Mouse (Mus musculus) cerebellum, adult 2 months (tissue): ENCODE measurements around the gene Tns4. TPM values are rescaled to one million over a fixed set of nuclear protein-coding genes. Genes with fewer than 3 reads are reported as not detected.
A peak's percentile ranks its signal among the peaks of the same experiment; 100 is the strongest.

ENCODE experiments used
- DNase-seq, 2 experiments: peaks; one replicate each; pipeline ENCODE4 v3.0.0; 2021
- H3K27ac ChIP-seq: fragments of 200-500 bp; 2 replicates; pipeline ENCODE4 v1.5.1; 2012; ENCODE audit warnings: low read length, control low read depth, inconsistent platforms; ENCODE audit not compliant: insufficient read depth
- H3K27me3 ChIP-seq: fragments of 200-500 bp; 2 replicates; pipeline ENCODE4 v1.6.1; 2012; ENCODE audit warnings: inconsistent platforms, mild to moderate bottlenecking, low read length, moderate library complexity; ENCODE audit not compliant: control insufficient read depth, insufficient read depth
- H3K4me1 ChIP-seq: fragments of 200-500 bp; 2 replicates; pipeline ENCODE4 v1.6.1; 2011; ENCODE audit warnings: low read length; ENCODE audit not compliant: control insufficient read depth, insufficient read depth
- H3K4me3 ChIP-seq: fragments of 200-500 bp; replicated peaks from 2 replicates; pipeline ENCODE3; 2011; ENCODE audit warnings: mild to moderate bottlenecking, low read depth, low read length, control low read depth; ENCODE audit not compliant: insufficient read depth
- CTCF ChIP-seq: fragments of 200-500 bp; IDR thresholded peaks from 2 replicates; pipeline ENCODE4 v1.5.1; 2011; ENCODE audit warnings: low read depth, mild to moderate bottlenecking, control low read depth, low read length, moderate library complexity, borderline replicate concordance; ENCODE audit not compliant: insufficient read depth
- POLR2A ChIP-seq: fragments of 200-500 bp; IDR thresholded peaks from 2 replicates; pipeline ENCODE4 v1.6.1; 2011; ENCODE audit warnings: low read length, control low read depth, borderline replicate concordance; ENCODE audit not compliant: insufficient read depth
- WGBS: fragments of 180-500 bp; shearing (Covaris S2); methylation state at CpG from one replicate; pipeline ENCODE4 v1.1.7; 2018; 5-methylcytosine and 5-hydroxymethylcytosine counted together
- polyA plus RNA-seq: library from polyadenylated mRNA; depleted of rRNA; stranded (reverse); fragments of >200 nt; gene quantifications from 2 replicates; pipeline ENCODE4 v1.2.3, GENCODE M21; 2012

Tns4 gene
- polyA plus RNA-seq, 1 experiment, result 0.18 TPM

GRCm38 (mm10) chr11:99080902-99081543 is 8.1 kb downstream of the Tns4 start:
- no peaks in the 10 kb centered on the region for H3K27me3 ChIP-seq
- no peaks in the 10 kb centered on the region for H3K4me1 ChIP-seq
- 81% methylated on average over 9 of the region's 9 CpGs for WGBS
- H3K27ac ChIP-seq, result no peak overlapping the region
- no peak overlapping the region for H3K4me3 ChIP-seq
- no peak for DNase-seq
- TF ChIP-seq CTCF, result no peak
- TF ChIP-seq POLR2A, result no peak

DNA sequence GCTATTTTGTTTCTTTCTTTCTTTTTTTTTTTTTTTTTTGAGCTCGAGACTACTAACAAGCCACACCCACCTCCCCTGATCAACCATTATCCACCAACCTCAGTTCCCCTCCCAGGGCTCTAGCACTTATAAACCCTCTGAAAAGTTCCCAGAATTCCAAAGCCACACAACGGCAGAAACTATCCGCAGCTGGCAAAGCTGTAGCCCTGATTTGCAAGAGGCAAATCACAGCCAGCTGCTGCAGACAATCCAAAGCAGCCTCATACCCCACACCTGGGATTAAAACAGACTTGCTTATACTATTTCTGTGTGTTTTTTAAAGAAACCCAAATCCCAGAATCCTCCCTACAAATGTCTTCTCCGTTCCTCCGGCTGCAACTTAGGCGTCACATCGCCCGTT is 11.2 kb downstream of the Tns4 start:
- 81% methylated on average over 8 of the region's 8 CpGs for WGBS
- Histone ChIP-seq H3K27me3 (no peaks in the 10 kb centered on the region), H3K27ac (no peak overlapping the region), H3K4me1 (no peaks in the 10 kb centered on the region), H3K4me3 (no peak overlapping the region)
- no peak for TF ChIP-seq POLR2A
- TF ChIP-seq CTCF, result no peak
- DNase-seq, result no peak

- Histone ChIP-seq H3K27me3 (no peaks in the 10 kb centered on the region), H3K4me3 (no peak overlapping the region), H3K4me1 (no peaks in the 10 kb centered on the region), H3K27ac (no peak overlapping the region)
- TF ChIP-seq POLR2A (no peak), CTCF (no peak)
- no peak for DNase-seq
- 77% methylated on average over 5 of the region's 5 CpGs for WGBS
These were observed 12.3 kb downstream of the Tns4 start for GRCm38 (mm10) chr11:99076744-99077319.

- Histone ChIP-seq H3K4me1 (no peaks in the 10 kb centered on the region), H3K27ac (no peak overlapping the region), H3K4me3 (no peak overlapping the region), H3K27me3 (no peaks in the 10 kb centered on the region)
- TF ChIP-seq CTCF, result no peak
- TF ChIP-seq POLR2A, result no peak
- DNase-seq, result no peak
- WGBS, result 71% methylated on average over 5 of the region's 5 CpGs
These were observed 15.3 kb downstream of the Tns4 start for GRCm38 (mm10) chr11:99073781-99074180.

GRCm38 (mm10) chr11:99071866-99072265 is 17.2 kb downstream of the Tns4 start:
- H3K4me3 ChIP-seq, result no peak overlapping the region
- H3K27me3 ChIP-seq, result no peaks in the 10 kb centered on the region
- no peak overlapping the region for H3K27ac ChIP-seq
- TF ChIP-seq CTCF, result no peak
- TF ChIP-seq POLR2A, result no peak
- no peak for DNase-seq
- H3K4me1 ChIP-seq, result no peaks in the 10 kb centered on the region
- 40% methylated on average over 6 of the region's 6 CpGs for WGBS

GRCm38 (mm10) chr11:99068455-99068854 is 20.7 kb downstream of the Tns4 start:
- Histone ChIP-seq H3K27me3 (no peaks in the 10 kb centered on the region), H3K4me3 (no peak overlapping the region), H3K27ac (no peak overlapping the region), H3K4me1 (no peaks in the 10 kb centered on the region)
- TF ChIP-seq CTCF (no peak), POLR2A (no peak)
- DNase-seq, result no peak
- 72% methylated on average over 5 of the region's 5 CpGs for WGBS

GRCm38 (mm10) chr11:99067591-99067990 is 21.5 kb downstream of the Tns4 start:
- no peaks in the 10 kb centered on the region for H3K4me1 ChIP-seq
- TF ChIP-seq POLR2A (no peak), CTCF (no peak)
- DNase-seq, result no peak
- H3K27me3 ChIP-seq, result no peaks in the 10 kb centered on the region
- no peak overlapping the region for H3K4me3 ChIP-seq
- 59% methylated on average over 8 of the region's 8 CpGs for WGBS
- H3K27ac ChIP-seq, result no peak overlapping the region

GRCm38 (mm10) chr11:99065979-99066378 is 23.1 kb downstream of the Tns4 start:
- Histone ChIP-seq H3K27ac (no peak overlapping the region), H3K4me1 (no peaks in the 10 kb centered on the region), H3K4me3 (no peak overlapping the region), H3K27me3 (no peaks in the 10 kb centered on the region)
- TF ChIP-seq CTCF, result peak; percentile 87
- TF ChIP-seq POLR2A, result no peak
- DNase-seq, result peak; percentile 62 to 70
- 3% methylated on average over 2 of the region's 2 CpGs for WGBS
